Mouse (Mus musculus): Measurements from ENCODE around the gene Tspan5. TPM values are rescaled to one million over a fixed set of nuclear protein-coding genes. Genes with fewer than 3 reads are reported as not detected.

Gene Tspan5
- polyA plus RNA-seq, 1 experiment from 2014 or later = 55.3 TPM

GRCm38 (mm10) chr3:138900571-138901141 lies 158.7 kb downstream of the Tspan5 start:
- H3K4me2 ChIP-seq (replicated peaks) = no peak overlapping the region
- 93% methylated on average over 9 of the region's 9 CpGs for WGBS
- peaks cover 32% of the 10 kb centered on the region for H3K36me3 ChIP-seq

GRCm38 (mm10) chr3:138905678-138906077 lies 163.7 kb downstream of the Tspan5 start:
- no peak overlapping the region for H3K9ac ChIP-seq (replicated peaks)
- 38% methylated on average over 7 of the region's 7 CpGs for WGBS
- no peak for ATAC-seq (ENCODE audit: low FRiP score, low read depth)

More at GRCm38 (mm10) chr3:138900571-138901141, 158.7 kb downstream of the Tspan5 start:
- Histone ChIP-seq H3K9ac (replicated peaks) (no peak overlapping the region), H3K4me1 (peaks cover 3% of the 10 kb centered on the region), H3K27me3 (no peaks in the 10 kb centered on the region), H3K9me3 (no peaks in the 10 kb centered on the region), H3K27ac (replicated peaks) (no peak overlapping the region), H3K4me3 (no peak overlapping the region)
- no peak for ATAC-seq (ENCODE audit: low FRiP score, low read depth)

GRCm38 (mm10) chr3:138906112-138906880 lies 164.3 kb downstream of the Tspan5 start:
- H3K4me1 ChIP-seq = peaks cover 5% of the 10 kb centered on the region
- H3K4me3 ChIP-seq = no peak overlapping the region
- WGBS = 35% methylated on average over 17 of the region's 17 CpGs
- H3K9ac ChIP-seq (replicated peaks) = no peak overlapping the region
- H3K27ac ChIP-seq (replicated peaks) = no peak overlapping the region
- H3K9me3 ChIP-seq = no peaks in the 10 kb centered on the region
- H3K4me2 ChIP-seq (replicated peaks) = no peak overlapping the region
- H3K27me3 ChIP-seq = no peaks in the 10 kb centered on the region
- peaks cover 11% of the 10 kb centered on the region for H3K36me3 ChIP-seq
- peak; percentile 55 for ATAC-seq (ENCODE audit: low FRiP score, low read depth)

More at GRCm38 (mm10) chr3:138905678-138906077, 163.7 kb downstream of the Tspan5 start:
- Histone ChIP-seq H3K27me3 (no peaks in the 10 kb centered on the region), H3K9me3 (no peaks in the 10 kb centered on the region), H3K4me3 (no peak overlapping the region), H3K27ac (replicated peaks) (no peak overlapping the region), H3K4me1 (peaks cover 5% of the 10 kb centered on the region), H3K36me3 (peaks cover 11% of the 10 kb centered on the region), H3K4me2 (replicated peaks) (no peak overlapping the region)

- 80% methylated on average over 2 of the region's 2 CpGs for WGBS
Observed at GRCm38 (mm10) chr3:138909313-138909712, 167.3 kb downstream of the Tspan5 start.

GRCm38 (mm10) chr3:138912504-138912903 lies 170.5 kb downstream of the Tspan5 start:
- Histone ChIP-seq H3K27me3 (no peaks in the 10 kb centered on the region), H3K4me1 (no peaks in the 10 kb centered on the region), H3K4me3 (no peak overlapping the region), H3K36me3 (no peaks in the 10 kb centered on the region), H3K9me3 (no peaks in the 10 kb centered on the region), H3K4me2 (replicated peaks) (no peak overlapping the region), H3K27ac (replicated peaks) (no peak overlapping the region), H3K9ac (replicated peaks) (no peak overlapping the region)
- no peak for ATAC-seq (ENCODE audit: low FRiP score, low read depth)
- WGBS = 94% methylated on average over 8 of the region's 8 CpGs

More at GRCm38 (mm10) chr3:138909313-138909712, 167.3 kb downstream of the Tspan5 start:
- Histone ChIP-seq H3K4me3 (no peak overlapping the region), H3K4me2 (replicated peaks) (no peak overlapping the region), H3K9me3 (no peaks in the 10 kb centered on the region), H3K9ac (replicated peaks) (no peak overlapping the region), H3K27me3 (no peaks in the 10 kb centered on the region), H3K36me3 (no peaks in the 10 kb centered on the region), H3K4me1 (peaks cover 5% of the 10 kb centered on the region), H3K27ac (replicated peaks) (no peak overlapping the region)
- no peak for ATAC-seq (ENCODE audit: low FRiP score, low read depth)

GRCm38 (mm10) chr3:138914626-138915288 lies 172.8 kb downstream of the Tspan5 start:
- H3K9ac ChIP-seq (replicated peaks) = no peak overlapping the region
- no peak overlapping the region for H3K4me2 ChIP-seq (replicated peaks)
- no peaks in the 10 kb centered on the region for H3K36me3 ChIP-seq
- no peak overlapping the region for H3K4me3 ChIP-seq
- H3K27ac ChIP-seq (replicated peaks) = no peak overlapping the region
- no peaks in the 10 kb centered on the region for H3K9me3 ChIP-seq
- H3K4me1 ChIP-seq = no peaks in the 10 kb centered on the region
- 65% methylated on average over 8 of the region's 8 CpGs for WGBS
- no peak for ATAC-seq (ENCODE audit: low FRiP score, low read depth)
- H3K27me3 ChIP-seq = no peaks in the 10 kb centered on the region

GRCm38 (mm10) chr3:138916591-138916990 lies 174.6 kb downstream of the Tspan5 start:
- Histone ChIP-seq H3K27me3 (no peaks in the 10 kb centered on the region), H3K4me2 (replicated peaks) (no peak overlapping the region), H3K36me3 (0 out of 2 replicates have a peak, but pooled peaks cover 3% of the 10 kb centered on the region), H3K27ac (replicated peaks) (no peak overlapping the region), H3K9ac (replicated peaks) (no peak overlapping the region), H3K4me3 (no peak overlapping the region), H3K4me1 (no peaks in the 10 kb centered on the region), H3K9me3 (no peaks in the 10 kb centered on the region)
- no peak for ATAC-seq (ENCODE audit: low FRiP score, low read depth)
- 90% methylated on average over 4 of the region's 4 CpGs for WGBS

GRCm38 (mm10) chr3:138917016-138917415 lies 175.0 kb downstream of the Tspan5 start:
- H3K4me1 ChIP-seq = no peaks in the 10 kb centered on the region
- WGBS = 83% methylated on average over 4 of the region's 4 CpGs
- no peak overlapping the region for H3K27ac ChIP-seq (replicated peaks)
- no peaks in the 10 kb centered on the region for H3K9me3 ChIP-seq
- H3K4me3 ChIP-seq = no peak overlapping the region
- 0 out of 2 replicates have a peak, but pooled peaks cover 3% of the 10 kb centered on the region for H3K36me3 ChIP-seq
- H3K9ac ChIP-seq (replicated peaks) = no peak overlapping the region
- no peaks in the 10 kb centered on the region for H3K27me3 ChIP-seq
- H3K4me2 ChIP-seq (replicated peaks) = no peak overlapping the region
- ATAC-seq (ENCODE audit: low FRiP score, low read depth) = no peak

GRCm38 (mm10) chr3:138918241-138918640 lies 176.2 kb downstream of the Tspan5 start:
- ATAC-seq (ENCODE audit: low FRiP score, low read depth) = no peak
- no peak overlapping the region for H3K9ac ChIP-seq (replicated peaks)
- 94% methylated on average over 4 of the region's 4 CpGs for WGBS
- no peak overlapping the region for H3K27ac ChIP-seq (replicated peaks)
- H3K4me3 ChIP-seq = no peak overlapping the region
- H3K4me2 ChIP-seq (replicated peaks) = no peak overlapping the region
- no peaks in the 10 kb centered on the region for H3K9me3 ChIP-seq
- H3K36me3 ChIP-seq = 0 out of 2 replicates have a peak, but pooled peaks cover 3% of the 10 kb centered on the region
- H3K4me1 ChIP-seq = no peaks in the 10 kb centered on the region
- H3K27me3 ChIP-seq = no peaks in the 10 kb centered on the region

- Histone ChIP-seq H3K27me3 (no peaks in the 10 kb centered on the region), H3K4me3 (no peak overlapping the region), H3K9me3 (no peaks in the 10 kb centered on the region), H3K4me2 (replicated peaks) (no peak overlapping the region), H3K4me1 (no peaks in the 10 kb centered on the region), H3K27ac (replicated peaks) (no peak overlapping the region), H3K36me3 (peaks cover 31% of the 10 kb centered on the region), H3K9ac (replicated peaks) (no peak overlapping the region)
- 89% methylated on average over 8 of the region's 8 CpGs for WGBS
- ATAC-seq (ENCODE audit: low FRiP score, low read depth) = no peak
Observed at GRCm38 (mm10) chr3:138926161-138926560, 184.2 kb downstream of the Tspan5 start.

GRCm38 (mm10) chr3:138927437-138927836 lies 185.4 kb downstream of the Tspan5 start:
- WGBS = 95% methylated on average over 4 of the region's 4 CpGs
- H3K27me3 ChIP-seq = no peaks in the 10 kb centered on the region
- peaks cover 29% of the 10 kb centered on the region for H3K36me3 ChIP-seq
- no peak for ATAC-seq (ENCODE audit: low FRiP score, low read depth)
- H3K4me2 ChIP-seq (replicated peaks) = no peak overlapping the region
- H3K4me1 ChIP-seq = no peaks in the 10 kb centered on the region
- H3K9me3 ChIP-seq = no peaks in the 10 kb centered on the region
- no peak overlapping the region for H3K27ac ChIP-seq (replicated peaks)
- H3K4me3 ChIP-seq = no peak overlapping the region
- no peak overlapping the region for H3K9ac ChIP-seq (replicated peaks)

GRCm38 (mm10) chr3:138936780-138937179 lies 194.8 kb downstream of the Tspan5 start:
- no peak overlapping the region for H3K9ac ChIP-seq (replicated peaks)
- H3K27ac ChIP-seq (replicated peaks) = no peak overlapping the region
- no peaks in the 10 kb centered on the region for H3K9me3 ChIP-seq
- H3K27me3 ChIP-seq = no peaks in the 10 kb centered on the region
- ATAC-seq (ENCODE audit: low FRiP score, low read depth) = no peak
- no peak overlapping the region for H3K4me2 ChIP-seq (replicated peaks)
- no peak overlapping the region for H3K4me3 ChIP-seq
- WGBS = 93% methylated on average over 8 of the region's 8 CpGs
- peaks cover 4% of the 10 kb centered on the region for H3K4me1 ChIP-seq
- peaks cover 38% of the 10 kb centered on the region for H3K36me3 ChIP-seq
